Mouse (Mus musculus) embryonic facial prominence, embryonic 12.5 days (tissue): ENCODE results near the gene Eif3d. TPM values are rescaled to one million over a fixed set of nuclear protein-coding genes. Genes with fewer than 3 reads are reported as not detected.

Experiments
- ATAC-seq: fragments of 200-750 bp; cut with Nextera tagmentation; 2 replicates; pipeline ENCODE4 v1.8.0; 2017; ENCODE audit not compliant: insufficient number of reproducible peaks, insufficient read depth, low FRiP score, low TSS enrichment
- H3K27ac ChIP-seq: fragments of 300-500 bp; sonication (generic); 2 replicates; pipeline ENCODE4 v1.5.1; 2016; ENCODE audit warnings: mild to moderate bottlenecking
- H3K27me3 ChIP-seq: fragments of 300-500 bp; sonication (generic); 2 replicates; pipeline ENCODE4 v1.6.1; 2016; ENCODE audit warnings: mild to moderate bottlenecking, moderate library complexity
- H3K36me3 ChIP-seq: fragments of 300-500 bp; sonication (generic); 2 replicates; pipeline ENCODE4 v1.6.1; 2016; ENCODE audit warnings: mild to moderate bottlenecking
- H3K4me1 ChIP-seq: fragments of 300-500 bp; sonication (generic); 2 replicates; pipeline ENCODE4 v1.6.1; 2016
- H3K4me2 ChIP-seq: fragments of 300-500 bp; sonication (generic); replicated peaks from 2 replicates; pipeline ENCODE4 v1.6.1; 2016; ENCODE audit warnings: mild to moderate bottlenecking, moderate library complexity
- H3K4me3 ChIP-seq: fragments of 300-500 bp; sonication (generic); 2 replicates; pipeline ENCODE4 v1.5.1; 2016; ENCODE audit warnings: mild to moderate bottlenecking
- H3K9ac ChIP-seq: fragments of 300-500 bp; sonication (generic); 2 replicates; pipeline ENCODE4 v1.6.1; 2016; ENCODE audit warnings: mild to moderate bottlenecking, moderate library complexity
- H3K9me3 ChIP-seq: fragments of 300-500 bp; sonication (generic); 2 replicates; pipeline ENCODE4 v1.6.1; 2016; ENCODE audit warnings: mild to moderate bottlenecking, moderate library complexity
- whole genome bisulfite sequencing: fragments of 180-500 bp; shearing (Covaris S2); methylation state at CpG from one replicate; pipeline ENCODE4 v1.1.7; 2016; 5-methylcytosine and 5-hydroxymethylcytosine counted together
- polyA plus RNA-seq: library from polyadenylated mRNA; unstranded; fragments of >200 nt; fragmentation: Nextera tagmentation; extraction: Ambion mirVana; gene quantifications from 2 replicates; pipeline ENCODE4 v1.2.1, GENCODE M21; 2016

Eif3d gene
- polyA plus RNA-seq, 1 experiment from 2014 or later, result 221 TPM

GRCm38 (mm10) chr15:77949061-77949460 is 21.6 kb downstream of the Eif3d start:
- 86% methylated on average over 7 of the region's 7 CpGs for WGBS
- H3K9ac ChIP-seq, result no peak overlapping the region
- no peak overlapping the region for H3K4me2 ChIP-seq
- no peak overlapping the region for H3K4me3 ChIP-seq
- H3K36me3 ChIP-seq, result 0 out of 2 replicates have a peak, but pooled peaks cover 22% of the 10 kb centered on the region
- no peak overlapping the region for H3K27ac ChIP-seq
- H3K27me3 ChIP-seq, result no peaks in the 10 kb centered on the region
- H3K4me1 ChIP-seq, result no peaks in the 10 kb centered on the region
- ATAC-seq, result no peak
- no peaks in the 10 kb centered on the region for H3K9me3 ChIP-seq

- H3K4me2 ChIP-seq, result no peak overlapping the region
- H3K9ac ChIP-seq, result no peak overlapping the region
- no peaks in the 10 kb centered on the region for H3K4me1 ChIP-seq
- H3K4me3 ChIP-seq, result no peak overlapping the region
- H3K27ac ChIP-seq, result no peak overlapping the region
- 85% methylated on average over 4 of the region's 4 CpGs for whole genome bisulfite sequencing
- H3K27me3 ChIP-seq, result no peaks in the 10 kb centered on the region
- H3K36me3 ChIP-seq, result peaks cover 26% of the 10 kb centered on the region
- H3K9me3 ChIP-seq, result no peaks in the 10 kb centered on the region
- ATAC-seq, result no peak
Observed at GRCm38 (mm10) chr15:77945711-77946110, 24.9 kb downstream of the Eif3d start.

GRCm38 (mm10) chr15:77941563-77941962 is 29.1 kb downstream of the Eif3d start:
- Histone ChIP-seq H3K27me3 (no peaks in the 10 kb centered on the region), H3K4me1 (no peaks in the 10 kb centered on the region), H3K4me3 (no peak overlapping the region), H3K9ac (no peak overlapping the region), H3K27ac (no peak overlapping the region), H3K9me3 (no peaks in the 10 kb centered on the region), H3K36me3 (peaks cover 18% of the 10 kb centered on the region), H3K4me2 (no peak overlapping the region)
- 85% methylated on average over 3 of the region's 3 CpGs for WGBS
- ATAC-seq, result no peak

- Histone ChIP-seq H3K27ac (no peak overlapping the region), H3K36me3 (peaks cover 14% of the 10 kb centered on the region), H3K4me2 (no peak overlapping the region), H3K9me3 (no peaks in the 10 kb centered on the region), H3K4me3 (no peak overlapping the region), H3K27me3 (no peaks in the 10 kb centered on the region), H3K4me1 (peaks cover 4% of the 10 kb centered on the region; the same call in 1 of the 2 replicates), H3K9ac (no peak overlapping the region)
- WGBS, result 78% methylated on average over 5 of the region's 5 CpGs
- ATAC-seq, result no peak
Observed at GRCm38 (mm10) chr15:77938516-77938915, 32.1 kb downstream of the Eif3d start.

- no peak overlapping the region for H3K4me3 ChIP-seq
- no peak for ATAC-seq
- 78% methylated on average over 14 of the region's 14 CpGs for WGBS
- no peak overlapping the region for H3K27ac ChIP-seq
- no peaks in the 10 kb centered on the region for H3K36me3 ChIP-seq
- H3K9ac ChIP-seq, result 0 out of 2 replicates have a peak overlapping the region, but pooled peaks have one; percentile 13
- no peaks in the 10 kb centered on the region for H3K9me3 ChIP-seq
- no peak overlapping the region for H3K4me2 ChIP-seq
- no peaks in the 10 kb centered on the region for H3K27me3 ChIP-seq
- H3K4me1 ChIP-seq, result peaks cover 4% of the 10 kb centered on the region; the same call in 1 of the 2 replicates
Observed at GRCm38 (mm10) chr15:77935673-77936375, 34.8 kb downstream of the Eif3d start.

- Histone ChIP-seq H3K36me3 (no peaks in the 10 kb centered on the region), H3K9me3 (no peaks in the 10 kb centered on the region), H3K9ac (no peak overlapping the region), H3K27me3 (no peaks in the 10 kb centered on the region), H3K4me2 (no peak overlapping the region), H3K27ac (no peak overlapping the region), H3K4me3 (no peak overlapping the region), H3K4me1 (peaks cover 5% of the 10 kb centered on the region)
- ATAC-seq, result no peak
- 61% methylated on average over 5 of the region's 5 CpGs for WGBS
Observed at GRCm38 (mm10) chr15:77934968-77935367, 35.6 kb downstream of the Eif3d start.

- H3K27me3 ChIP-seq, result no peaks in the 10 kb centered on the region
- WGBS, result 75% methylated on average over 11 of the region's 11 CpGs
- H3K9me3 ChIP-seq, result no peaks in the 10 kb centered on the region
- H3K4me3 ChIP-seq, result no peak overlapping the region
- H3K9ac ChIP-seq, result no peak overlapping the region
- H3K27ac ChIP-seq, result no peak overlapping the region
- no peaks in the 10 kb centered on the region for H3K36me3 ChIP-seq
- no peak overlapping the region for H3K4me2 ChIP-seq
- H3K4me1 ChIP-seq, result peaks cover 11% of the 10 kb centered on the region
- ATAC-seq, result no peak
Observed at GRCm38 (mm10) chr15:77934326-77934725, 36.3 kb downstream of the Eif3d start.

GRCm38 (mm10) chr15:77933770-77934169 is 36.8 kb downstream of the Eif3d start:
- Histone ChIP-seq H3K9me3 (no peaks in the 10 kb centered on the region), H3K27me3 (no peaks in the 10 kb centered on the region), H3K4me3 (no peak overlapping the region), H3K36me3 (no peaks in the 10 kb centered on the region), H3K4me2 (peak overlapping the region; percentile 36), H3K9ac (peak overlapping the region; percentile 34), H3K4me1 (peaks cover 12% of the 10 kb centered on the region), H3K27ac (no peak overlapping the region)
- 2% methylated on average over 14 of the region's 14 CpGs for WGBS
- ATAC-seq, result no peak

- Histone ChIP-seq H3K9me3 (no peaks in the 10 kb centered on the region), H3K4me3 (no peak overlapping the region), H3K36me3 (no peaks in the 10 kb centered on the region), H3K27ac (no peak overlapping the region), H3K4me1 (peaks cover 12% of the 10 kb centered on the region), H3K4me2 (no peak overlapping the region), H3K27me3 (no peaks in the 10 kb centered on the region), H3K9ac (peak overlapping the region; percentile 34; the same call in 1 of the 2 replicates)
- no peak for ATAC-seq
- 75% methylated on average over 3 of the region's 3 CpGs for WGBS
Observed at GRCm38 (mm10) chr15:77933222-77933621, 37.4 kb downstream of the Eif3d start.

GRCm38 (mm10) chr15:77931689-77932016 is 39.0 kb downstream of the Eif3d start:
- no peak for ATAC-seq
- Histone ChIP-seq H3K27me3 (no peaks in the 10 kb centered on the region), H3K9me3 (no peaks in the 10 kb centered on the region), H3K4me2 (no peak overlapping the region), H3K4me1 (peaks cover 20% of the 10 kb centered on the region), H3K27ac (no peak overlapping the region), H3K9ac (no peak overlapping the region), H3K36me3 (peaks cover 7% of the 10 kb centered on the region), H3K4me3 (no peak overlapping the region)
- 65% methylated on average over 6 of the region's 6 CpGs for WGBS

GRCm38 (mm10) chr15:77930986-77931688 is 39.5 kb downstream of the Eif3d start:
- Histone ChIP-seq H3K27me3 (no peaks in the 10 kb centered on the region), H3K27ac (no peak overlapping the region), H3K4me1 (peaks cover 20% of the 10 kb centered on the region), H3K9ac (no peak overlapping the region), H3K9me3 (no peaks in the 10 kb centered on the region), H3K36me3 (peaks cover 11% of the 10 kb centered on the region), H3K4me3 (no peak overlapping the region), H3K4me2 (no peak overlapping the region)
- 80% methylated on average over 6 of the region's 6 CpGs for WGBS
- no peak for ATAC-seq

- H3K4me3 ChIP-seq, result peak overlapping the region; percentile 61
- peaks cover 22% of the 10 kb centered on the region for H3K36me3 ChIP-seq
- no peaks in the 10 kb centered on the region for H3K27me3 ChIP-seq
- peaks cover 20% of the 10 kb centered on the region for H3K4me1 ChIP-seq
- no peaks in the 10 kb centered on the region for H3K9me3 ChIP-seq
- peak overlapping the region; percentile 71 for H3K4me2 ChIP-seq
- 60% methylated on average over 8 of the region's 8 CpGs for WGBS
- H3K9ac ChIP-seq, result peak overlapping the region; percentile 62; the same call in 1 of the 2 replicates
- ATAC-seq, result no peak
- no peak overlapping the region for H3K27ac ChIP-seq
Observed at GRCm38 (mm10) chr15:77929804-77930203, 40.8 kb downstream of the Eif3d start.
